Mouse (Mus musculus): Measurements from ENCODE around the gene Taok1.

Gene Taok1

DNA sequence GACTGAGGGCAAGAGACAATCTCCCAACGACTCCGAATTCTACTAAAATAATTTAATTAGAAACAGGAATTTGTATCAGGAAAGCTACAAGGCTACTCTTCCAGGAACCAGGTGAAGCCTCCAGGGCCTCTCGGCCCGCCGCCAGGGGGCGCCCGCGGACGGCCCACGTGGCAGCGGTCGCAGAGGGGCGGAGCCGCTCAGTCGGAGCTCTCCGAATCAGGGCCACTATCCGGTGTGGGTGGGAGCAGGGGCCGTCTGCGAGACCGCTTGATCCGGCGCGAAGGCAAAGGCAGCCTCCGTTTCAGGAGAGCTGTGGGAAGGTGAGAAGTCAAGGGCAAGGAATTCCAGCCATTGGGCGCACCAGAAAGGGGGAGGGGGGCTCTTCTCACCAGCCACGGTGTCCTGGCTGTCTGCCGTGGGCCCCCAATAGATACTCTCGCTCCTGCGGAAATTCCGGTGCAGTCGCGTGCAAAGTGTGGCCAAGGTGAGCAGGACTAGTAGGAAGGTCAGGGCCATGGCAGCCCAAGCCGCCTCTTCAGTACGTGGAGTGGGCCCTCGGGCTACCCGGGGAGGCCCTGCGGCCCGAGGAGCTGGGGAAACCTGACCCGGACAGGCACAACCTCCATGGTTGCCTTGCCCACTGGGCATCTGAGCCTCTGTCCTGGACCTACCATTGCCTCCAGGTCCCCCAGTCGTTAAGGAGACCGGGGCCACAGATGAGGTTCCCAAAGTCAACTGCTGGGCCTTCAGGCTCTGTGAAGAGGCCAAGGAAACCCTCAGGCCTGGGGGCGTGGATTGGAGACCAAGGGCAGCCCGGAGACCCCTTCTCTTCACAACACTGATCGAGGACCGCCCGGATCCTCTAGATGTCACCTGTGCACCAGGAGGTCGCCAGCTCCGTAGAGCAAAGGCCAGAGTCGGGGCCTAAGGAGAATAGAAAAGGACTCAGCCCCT lies 99.3 kb downstream of the Taok1 start:
- DNase-seq (ENCODE audit: low read depth, low spot score): peak; percentile 92

DNA sequence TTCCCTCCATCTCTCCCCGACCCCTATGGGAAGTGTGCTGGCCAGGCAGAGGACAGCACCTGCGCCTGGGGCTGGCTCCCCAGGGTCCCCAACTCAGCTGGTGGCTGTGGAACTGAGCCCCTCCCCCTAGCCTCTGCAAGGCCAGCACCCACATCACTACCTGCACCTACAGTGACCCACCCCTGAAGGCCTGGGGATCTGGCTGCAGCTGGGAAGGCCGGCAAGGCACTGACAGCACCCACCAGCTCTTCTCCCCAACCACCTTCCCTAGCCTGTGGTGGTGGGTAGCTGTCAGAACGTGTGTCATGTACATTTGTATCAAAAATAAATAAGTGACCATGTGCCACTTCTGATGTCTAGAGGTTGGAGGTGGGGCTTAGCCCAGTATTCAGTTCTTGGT lies 100.2 kb downstream of the Taok1 start:
- DNase-seq (ENCODE audit: low read depth, low spot score): no peak

DNA sequence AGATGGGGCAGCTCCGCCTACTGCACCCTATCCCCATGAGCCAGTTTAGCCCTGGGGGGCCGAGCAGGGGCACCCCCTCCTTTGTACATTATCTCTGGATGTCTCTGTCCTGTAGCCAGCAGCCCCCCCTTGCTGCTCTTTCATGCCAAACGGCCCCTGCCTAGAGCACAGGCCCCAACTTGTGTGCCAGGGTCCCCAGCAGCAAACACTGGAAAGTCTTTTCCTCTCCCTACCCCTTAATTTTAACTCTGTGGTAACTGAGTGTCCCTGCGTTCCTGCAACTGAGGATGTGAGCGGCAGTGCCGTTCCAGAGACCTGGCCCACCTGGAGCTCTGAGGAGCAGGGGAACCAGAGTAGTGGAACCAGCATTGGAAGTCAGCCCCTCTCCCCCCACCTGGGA lies 100.7 kb downstream of the Taok1 start:
- no peak for DNase-seq (ENCODE audit: low read depth, low spot score)

- no peak for DNase-seq (ENCODE audit: low read depth, low spot score)
Measured at GRCm38 (mm10) chr11:77506273-77506672, 101.3 kb downstream of the Taok1 start.

DNA sequence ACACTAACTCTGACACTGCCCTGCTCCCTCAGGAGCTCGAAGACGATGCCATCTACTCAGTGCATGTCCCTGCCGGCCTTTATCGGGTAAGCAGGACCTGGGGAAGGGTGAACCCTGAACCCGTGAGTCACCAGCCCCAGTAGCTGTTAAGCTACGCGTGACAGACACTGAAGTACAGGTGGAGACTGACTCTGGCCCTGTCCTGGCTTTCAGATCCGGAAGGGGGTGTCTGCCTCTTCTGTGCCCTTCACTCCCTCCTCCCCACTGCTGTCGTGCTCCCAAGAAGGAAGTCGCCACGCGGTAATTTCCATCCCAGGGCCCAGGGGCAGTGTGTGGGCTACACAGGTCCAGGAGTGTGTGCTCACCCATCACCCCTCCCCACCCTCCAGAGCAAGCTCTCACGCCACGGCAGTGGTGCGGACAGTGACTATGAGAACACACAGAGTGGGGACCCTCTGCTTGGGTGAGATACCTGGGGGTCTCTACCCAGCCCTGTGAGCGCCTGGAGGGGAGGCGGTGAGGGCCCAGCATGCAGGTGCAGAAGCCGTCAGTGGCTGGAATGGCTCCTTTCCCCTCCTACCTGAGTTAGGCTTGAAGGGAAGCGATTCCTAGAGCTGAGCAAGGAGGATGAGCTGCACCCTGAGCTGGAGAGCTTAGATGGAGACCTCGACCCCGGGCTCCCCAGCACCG lies 102.2 kb downstream of the Taok1 start:
- DNase-seq (ENCODE audit: low read depth, low spot score): no peak

- DNase-seq (ENCODE audit: low read depth, low spot score): no peak
Measured at GRCm38 (mm10) chr11:77504377-77504776, 103.2 kb downstream of the Taok1 start.

DNA sequence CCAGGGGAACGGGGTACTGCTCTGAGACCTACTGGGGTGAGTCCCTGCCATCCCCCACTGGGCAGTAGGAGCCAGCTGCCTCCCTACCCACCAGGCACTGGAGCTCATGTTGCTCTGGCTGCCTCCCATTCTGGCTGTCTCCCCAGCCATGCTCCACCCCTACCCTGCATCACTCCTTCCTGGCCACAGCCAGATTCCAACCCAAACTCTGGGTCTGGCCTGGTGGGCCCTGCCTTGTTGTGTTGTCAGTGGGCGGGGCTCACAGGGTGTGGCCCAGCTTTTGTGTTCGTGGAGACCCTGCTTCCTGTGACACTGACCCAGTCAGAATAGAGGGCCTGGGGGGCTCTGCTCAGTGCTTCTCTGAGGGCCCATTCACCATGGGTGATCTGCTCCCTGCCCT lies 104.1 kb downstream of the Taok1 start:
- no peak for DNase-seq (ENCODE audit: low read depth, low spot score)

GRCm38 (mm10) chr11:77502481-77502880 lies 105.1 kb downstream of the Taok1 start:
- DNase-seq (ENCODE audit: low read depth, low spot score): no peak

GRCm38 (mm10) chr11:77501971-77502370 lies 105.6 kb downstream of the Taok1 start:
- DNase-seq (ENCODE audit: low read depth, low spot score): no peak

DNA sequence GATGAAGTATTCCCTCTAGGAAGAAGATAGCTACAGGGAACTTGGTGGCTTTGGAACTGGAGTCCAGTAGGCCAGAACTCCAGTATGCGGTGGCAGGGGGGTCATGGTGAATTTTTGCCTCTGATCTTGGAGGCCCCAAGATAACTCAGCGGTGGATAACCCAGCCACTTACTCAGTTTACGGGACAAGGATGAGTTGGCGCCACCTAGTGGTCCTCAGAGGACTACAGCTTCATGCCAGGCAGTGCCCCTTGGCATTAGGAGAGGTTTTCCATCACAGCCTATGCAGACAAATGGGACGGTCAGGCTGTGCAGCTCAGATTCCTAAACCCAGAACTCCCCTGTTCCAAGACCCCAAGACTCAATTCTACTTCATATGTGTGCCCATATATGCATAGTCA lies 106.2 kb downstream of the Taok1 start:
- DNase-seq (ENCODE audit: low read depth, low spot score): peak; percentile 91

DNA sequence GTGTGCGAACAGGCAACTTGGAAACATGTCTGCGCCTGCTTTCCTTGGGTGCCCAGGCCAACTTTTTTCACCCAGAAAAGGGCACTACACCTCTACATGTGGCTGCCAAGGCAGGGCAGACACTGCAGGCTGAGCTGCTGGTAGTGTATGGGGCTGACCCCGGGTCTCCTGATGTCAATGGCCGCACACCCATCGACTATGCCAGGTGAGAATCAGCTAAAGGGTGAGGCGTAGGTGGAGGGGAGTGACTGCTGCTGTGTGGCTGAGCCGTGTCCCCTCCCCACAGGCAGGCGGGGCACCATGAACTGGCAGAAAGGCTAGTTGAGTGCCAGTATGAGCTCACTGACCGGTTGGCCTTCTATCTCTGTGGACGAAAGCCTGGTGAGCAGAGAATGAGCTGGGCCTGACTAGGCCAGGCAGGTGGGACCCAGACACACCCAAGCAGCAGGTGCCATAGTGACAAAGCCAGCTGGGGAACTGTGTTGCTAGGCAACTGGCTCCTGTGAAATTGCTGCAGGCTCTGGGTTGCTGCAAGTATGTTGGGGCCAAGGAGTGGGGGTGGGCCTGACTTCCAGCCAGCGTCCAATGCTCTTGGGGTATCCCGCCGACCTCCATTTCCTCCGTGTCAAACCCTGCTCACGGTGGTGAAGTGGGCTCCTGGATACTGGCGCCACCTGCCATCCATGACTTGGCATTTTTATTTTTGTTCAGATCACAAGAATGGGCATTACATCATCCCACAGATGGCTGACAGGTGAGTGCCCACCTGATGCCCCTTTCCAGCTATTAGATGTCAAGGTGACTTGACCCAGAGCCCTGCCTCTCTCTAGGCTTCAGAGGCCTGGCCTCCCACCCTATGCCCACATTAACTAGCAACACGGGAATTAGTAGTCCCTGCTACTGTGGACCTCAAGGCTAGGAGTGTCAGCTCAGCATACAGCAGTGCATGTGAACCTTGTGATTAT lies 107.0 kb downstream of the Taok1 start:
- no peak for DNase-seq (ENCODE audit: low read depth, low spot score)

- no peak for DNase-seq (ENCODE audit: low read depth, low spot score)
Measured at GRCm38 (mm10) chr11:77499354-77499753, 108.3 kb downstream of the Taok1 start.

DNA sequence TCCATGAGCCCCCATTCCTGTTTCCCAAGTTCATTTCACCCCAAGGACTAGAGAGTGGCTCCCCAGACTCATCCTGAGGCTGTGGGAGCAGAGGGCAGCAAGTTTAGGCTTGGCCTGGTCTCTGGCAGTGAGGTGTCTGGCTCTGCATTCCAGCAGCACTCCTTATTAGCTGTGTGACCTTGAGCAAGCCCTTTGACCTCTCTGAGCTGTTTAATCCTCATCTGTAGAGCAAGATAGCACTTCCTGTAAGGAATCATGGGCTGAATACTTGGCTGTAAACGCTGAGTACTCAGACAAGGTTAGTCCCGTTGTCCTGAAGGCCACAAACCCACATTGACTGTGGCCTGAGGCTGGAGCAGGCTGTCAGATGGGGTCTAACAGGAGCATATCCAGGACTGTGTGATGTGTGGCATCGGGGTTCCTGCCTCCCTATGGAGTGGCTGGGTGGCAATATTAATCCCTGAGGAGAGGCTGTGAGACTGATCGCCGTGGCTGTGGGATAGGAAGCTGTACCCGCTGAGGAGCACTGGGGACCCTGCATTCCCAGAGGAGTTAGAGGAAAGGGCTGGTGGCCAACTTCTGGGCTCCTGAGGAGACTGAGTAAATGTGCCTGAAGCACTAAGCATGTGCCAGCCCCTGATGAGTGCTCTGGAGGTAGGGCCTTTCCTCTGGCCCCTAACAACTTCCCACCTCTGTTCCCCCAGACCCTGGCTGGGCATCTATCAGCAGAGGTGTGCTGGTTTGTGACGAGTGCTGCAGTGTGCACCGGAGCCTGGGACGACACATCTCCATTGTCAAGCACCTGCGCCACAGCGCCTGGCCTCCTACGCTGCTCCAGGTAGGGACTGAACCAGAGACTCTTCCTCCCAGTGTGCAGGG lies 109.1 kb downstream of the Taok1 start:
- no peak for DNase-seq (ENCODE audit: low read depth, low spot score)

DNA sequence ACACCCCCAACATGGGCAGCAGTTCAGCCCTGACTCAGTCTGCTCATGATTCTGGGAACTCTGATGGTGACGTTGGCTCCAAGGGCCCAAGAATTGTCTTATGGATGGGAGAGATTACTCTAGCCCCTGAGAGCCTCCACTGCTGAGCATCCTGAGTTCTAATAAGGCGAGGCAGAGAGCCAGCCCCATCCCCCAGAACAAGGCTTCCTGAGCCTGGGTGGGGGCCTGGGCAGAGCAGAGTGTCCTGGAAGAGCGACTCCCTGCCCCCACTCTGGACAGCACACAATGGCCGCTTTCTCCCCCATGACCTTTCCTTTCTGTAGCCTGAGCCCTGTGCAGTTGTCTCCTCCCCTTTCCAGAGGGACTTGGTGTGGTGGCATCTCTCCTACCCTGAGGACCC lies 109.8 kb downstream of the Taok1 start:
- DNase-seq (ENCODE audit: low read depth, low spot score): no peak

GRCm38 (mm10) chr11:77497341-77497756 lies 110.3 kb downstream of the Taok1 start:
- DNase-seq (ENCODE audit: low read depth, low spot score): peak; percentile 79

DNA sequence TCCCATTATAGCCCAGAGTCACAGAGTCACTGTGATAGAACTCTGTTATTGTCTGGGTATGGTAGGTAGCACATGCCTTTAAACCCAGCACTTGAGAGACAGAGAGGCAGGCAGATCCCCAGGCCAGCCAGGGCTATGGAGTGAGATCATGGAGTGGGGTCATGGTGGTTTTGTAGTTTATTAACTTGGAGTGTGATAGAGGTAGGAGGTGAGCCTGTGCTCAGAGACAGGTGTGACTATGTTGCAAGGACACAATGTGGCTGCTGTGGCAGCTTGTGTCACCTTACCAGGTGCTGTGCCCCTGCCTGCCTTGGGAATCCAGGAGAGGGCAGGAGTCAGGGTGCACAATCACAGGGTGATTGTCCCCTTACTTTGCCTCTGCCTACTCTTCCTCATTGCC lies 112.1 kb downstream of the Taok1 start:
- no peak for DNase-seq (ENCODE audit: low read depth, low spot score)

DNA sequence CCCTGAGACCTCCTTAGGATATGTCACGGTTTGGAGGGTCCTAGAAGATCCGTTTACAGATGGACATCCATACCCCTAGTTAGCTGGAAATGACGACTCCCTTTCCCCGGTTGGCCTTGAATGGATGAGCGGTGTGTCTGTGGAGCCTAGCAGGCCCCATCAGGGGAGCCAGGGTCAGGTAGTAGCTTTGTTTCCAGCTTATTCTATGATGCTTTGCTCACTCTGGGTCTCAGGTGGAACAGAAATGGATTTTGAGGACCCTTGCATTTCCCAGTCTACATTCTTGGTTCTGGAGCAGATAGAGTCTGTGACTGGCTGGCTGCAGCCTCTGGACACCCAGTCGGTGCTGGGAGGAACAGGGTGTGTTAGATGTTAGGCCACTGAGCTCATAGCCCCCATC lies 112.8 kb downstream of the Taok1 start:
- no peak for DNase-seq (ENCODE audit: low read depth, low spot score)

GRCm38 (mm10) chr11:77494344-77494676 lies 113.3 kb downstream of the Taok1 start:
- DNase-seq (ENCODE audit: low read depth, low spot score): no peak

- DNase-seq (ENCODE audit: low read depth, low spot score): peak; percentile 62
Measured at GRCm38 (mm10) chr11:77493512-77494343, 113.9 kb downstream of the Taok1 start, which contains the start of gene Git1. Gene Git1, plus strand, starts transcription at chr11:77493562.

DNA sequence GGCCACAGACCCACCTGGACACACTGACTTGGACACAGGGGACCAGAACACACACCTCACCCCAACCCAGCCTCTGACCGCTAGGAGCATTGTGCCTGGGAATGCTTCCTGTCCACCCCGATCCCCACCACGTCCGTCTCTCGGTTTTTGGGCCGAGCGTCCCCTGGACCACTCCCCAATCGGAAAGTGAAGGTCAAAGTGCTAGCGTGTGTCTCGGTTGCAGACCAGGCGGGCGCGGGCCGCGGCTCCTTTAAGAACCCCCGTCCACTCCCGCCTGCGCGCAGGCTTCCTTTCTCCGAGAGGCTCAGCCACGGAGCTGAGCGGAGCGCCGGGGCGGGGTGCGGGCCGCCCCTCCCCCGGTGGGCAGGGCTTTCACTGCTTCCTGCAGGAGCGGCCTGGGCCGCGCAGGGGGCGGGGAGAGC lies 114.7 kb downstream of the Taok1 start:
- peak; percentile 95 for DNase-seq (ENCODE audit: low read depth, low spot score)

All from CD4-positive, CD25-positive, alpha-beta regulatory T cell, adult 2 months (primary cell).